Mouse (Mus musculus) cortical plate, adult 2 months (tissue): ENCODE measurements at regions not wholly inside any gene's neighbourhood (a gene's known extent, or its start where the extent isn't known, plus 50 kb on each side); places are given as distances from the start of the nearest gene placed in this dataset.

Experiments used
- CTCF ChIP-seq: fragments of 200-500 bp; IDR thresholded peaks from 2 replicates; pipeline ENCODE4 v1.5.1; 2011; ENCODE audit warnings: mild to moderate bottlenecking, control low read depth, low read length; ENCODE audit not compliant: insufficient read depth; ENCODE audit errors: extremely low read depth
- POLR2A ChIP-seq: fragments of 200-500 bp; IDR thresholded peaks from 2 replicates; pipeline ENCODE4 v1.6.1; 2011; ENCODE audit warnings: mild to moderate bottlenecking, low read length, control low read depth; ENCODE audit not compliant: insufficient read depth; ENCODE audit errors: extremely low read depth

- TF ChIP-seq CTCF: no peak
- no peak for TF ChIP-seq POLR2A
These were observed 1492.4 kb upstream of the Gm6569 start for GRCm38 (mm10) chr15:72341991-72342390.
